Mouse (Mus musculus): ENCODE measurements around the gene Tra2a.

The Tra2a gene

DNA sequence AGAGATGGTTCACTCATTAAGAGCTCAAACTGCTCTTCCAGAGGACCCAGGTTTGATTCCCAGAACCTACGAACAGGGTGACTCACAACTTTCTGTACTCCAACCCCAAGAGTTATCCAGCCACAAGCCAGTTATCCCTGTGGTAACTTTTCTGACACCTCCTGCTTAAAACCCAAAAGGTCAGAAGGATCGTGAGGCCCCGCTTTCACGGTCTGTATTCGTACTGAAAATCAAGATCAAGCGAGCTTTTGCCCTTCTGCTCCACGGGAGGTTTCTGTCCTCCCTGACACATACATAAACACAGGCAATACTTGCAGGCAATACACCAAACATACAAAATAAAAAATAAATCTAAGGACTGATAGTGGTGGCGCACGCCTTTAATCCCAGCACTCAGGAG is 27.5 kb downstream of the Tra2a start:
- peak; percentile 99 for DNase-seq (ENCODE audit: low read depth, low spot score)

DNA sequence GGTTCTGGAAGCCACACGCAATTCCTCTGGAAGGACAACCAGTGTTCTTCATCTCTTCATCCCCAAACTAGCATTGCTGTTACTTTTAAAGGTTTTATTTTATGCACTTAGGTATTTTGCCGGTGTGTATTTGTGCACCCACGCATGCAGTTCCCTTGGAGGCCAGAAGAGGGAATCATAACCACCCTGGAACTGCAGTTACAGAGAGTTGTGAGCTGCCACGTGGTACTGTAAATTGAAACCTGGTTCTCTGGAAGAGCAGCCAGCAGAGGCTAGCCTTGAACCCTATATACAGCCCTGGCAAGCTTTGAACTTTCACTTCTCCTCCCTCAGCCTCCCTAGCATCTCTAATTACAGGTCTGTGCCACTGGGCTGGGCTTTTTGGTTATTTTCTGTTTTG is 30.5 kb downstream of the Tra2a start:
- DNase-seq (ENCODE audit: low read depth, low spot score), result peak; percentile 49

DNA sequence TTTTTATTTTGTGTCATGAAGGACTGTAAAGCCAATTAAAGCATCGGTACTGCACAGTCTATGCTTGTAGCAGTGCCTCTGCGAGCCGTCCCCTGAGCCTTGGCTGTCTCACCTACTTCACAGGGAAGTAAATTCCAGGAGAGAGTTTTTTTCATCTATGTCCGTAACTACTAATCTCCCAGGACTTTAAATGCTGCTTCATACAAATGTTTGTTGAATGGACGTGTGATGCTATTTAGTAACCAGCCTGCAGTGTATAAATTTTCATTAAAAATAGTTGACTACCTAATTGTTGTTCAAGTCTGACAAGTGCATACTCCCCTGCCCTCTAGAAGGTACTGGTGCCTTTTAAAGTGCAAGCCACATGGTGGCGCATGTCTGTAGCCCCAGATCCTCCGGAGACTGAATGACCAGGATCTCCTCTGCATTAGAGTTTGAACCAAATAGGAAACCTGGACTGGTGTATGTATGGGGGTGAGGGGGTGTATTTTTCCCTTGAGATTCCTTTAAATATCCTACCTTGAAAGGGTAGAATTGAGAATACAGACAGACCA is 35.6 kb downstream of the Tra2a start:
- peak; percentile 71 for DNase-seq (ENCODE audit: low read depth, low spot score)

DNA sequence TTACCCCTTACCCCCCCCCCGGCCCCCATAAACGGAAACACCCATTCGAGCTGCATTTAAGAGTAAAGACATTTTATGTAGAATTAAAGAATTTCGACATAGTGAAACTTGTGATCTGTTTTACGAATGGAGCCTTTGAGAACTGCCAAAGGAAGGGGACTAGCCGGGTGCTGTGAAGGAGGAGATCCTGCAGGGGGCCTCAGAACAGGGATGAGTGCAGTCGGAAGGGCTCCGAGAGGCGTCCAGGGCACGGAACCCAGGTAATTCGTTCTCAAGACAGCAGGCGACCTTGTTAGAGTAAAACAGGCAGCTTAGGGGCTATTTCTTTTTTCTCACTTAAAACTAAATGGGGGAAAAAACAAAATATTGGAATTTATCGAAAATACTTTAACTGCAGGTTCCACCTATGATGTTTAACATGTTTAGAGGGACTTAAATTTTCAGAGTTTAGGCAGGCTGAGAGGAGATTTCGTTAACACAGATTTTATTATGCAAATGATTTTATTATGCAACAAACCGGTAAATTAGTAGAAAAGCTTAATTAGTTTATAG is 36.6 kb downstream of the Tra2a start:
- peak; percentile 57 for DNase-seq (ENCODE audit: low read depth, low spot score)

DNA sequence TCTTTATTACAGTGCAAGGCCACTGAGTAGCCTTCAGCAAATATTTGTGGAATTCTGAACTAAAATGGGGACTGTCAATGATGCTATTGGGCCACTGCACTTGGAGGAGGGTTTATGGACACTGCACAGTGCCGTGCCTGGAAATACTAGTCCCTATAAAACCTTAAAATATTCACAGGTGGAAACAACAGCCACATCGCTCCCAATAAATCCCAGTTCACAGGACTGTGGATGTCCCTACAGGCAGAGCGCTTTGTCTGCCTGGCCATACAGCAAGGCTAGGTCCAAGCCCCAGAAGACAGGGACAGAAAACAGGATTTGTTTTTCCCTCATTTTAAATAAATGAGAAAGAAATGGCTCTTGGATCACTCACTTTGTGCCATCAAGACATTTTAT is 38.1 kb downstream of the Tra2a start:
- no peak for DNase-seq (ENCODE audit: low read depth, low spot score)

DNA sequence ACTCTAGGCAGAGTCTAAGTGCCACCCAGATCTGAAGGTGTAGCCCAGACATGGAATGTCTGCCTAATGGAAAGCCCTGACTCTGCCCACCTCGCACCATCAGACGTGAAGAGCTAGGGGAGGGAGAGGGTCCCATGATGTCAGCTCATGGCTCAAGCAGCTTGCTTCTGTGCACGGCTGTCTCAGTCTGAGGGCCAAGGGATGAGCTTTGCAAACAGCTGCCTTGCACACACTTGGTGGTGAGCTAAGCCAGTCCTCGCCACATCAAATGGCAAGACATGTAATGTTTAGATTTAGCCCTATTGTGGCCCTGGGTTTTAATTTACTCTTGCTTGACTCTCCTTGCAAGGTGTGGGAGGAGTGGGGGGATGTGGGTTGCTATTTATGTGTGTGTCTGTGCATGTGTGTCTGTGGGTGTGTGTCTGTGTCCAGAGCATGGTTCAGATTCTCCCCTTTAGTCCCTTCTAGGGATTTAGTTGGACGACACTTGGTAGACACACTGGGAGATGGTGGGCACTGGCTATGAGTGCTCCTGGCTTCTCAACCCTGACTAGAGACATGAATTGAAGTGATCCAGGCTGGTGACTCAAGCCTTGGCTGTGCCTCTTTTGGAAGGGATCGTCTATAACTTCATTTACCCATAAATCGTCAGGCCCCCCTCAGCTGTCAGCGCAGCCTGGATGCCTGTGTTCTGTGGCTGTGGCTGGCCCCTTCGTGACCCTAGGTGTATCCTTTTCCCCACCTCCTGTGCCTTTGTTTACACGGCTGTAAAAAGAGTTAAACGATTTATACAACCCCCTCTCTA is 38.7 kb downstream of the Tra2a start:
- no peak for DNase-seq (ENCODE audit: low read depth, low spot score)

DNA sequence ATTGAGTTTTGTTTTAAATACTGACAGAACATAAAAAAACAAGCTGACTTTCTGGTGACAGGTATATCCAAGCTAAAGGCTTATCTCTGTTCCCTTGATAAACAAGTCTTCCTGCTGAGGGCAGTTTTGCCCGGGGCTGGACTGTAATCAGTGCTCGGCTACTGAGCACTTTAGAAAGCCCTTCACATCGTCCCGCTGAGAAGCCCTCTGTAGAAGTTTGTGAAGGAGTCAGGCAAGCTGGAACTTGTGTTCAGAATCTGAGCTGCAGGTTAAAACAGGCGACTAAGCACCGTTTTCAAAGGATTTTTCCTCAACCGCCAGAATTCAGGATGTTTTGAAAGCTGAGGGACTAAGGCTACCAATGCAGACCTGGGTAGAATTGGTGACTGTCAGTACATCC is 41.9 kb downstream of the Tra2a start:
- DNase-seq (ENCODE audit: low read depth, low spot score), result no peak

DNA sequence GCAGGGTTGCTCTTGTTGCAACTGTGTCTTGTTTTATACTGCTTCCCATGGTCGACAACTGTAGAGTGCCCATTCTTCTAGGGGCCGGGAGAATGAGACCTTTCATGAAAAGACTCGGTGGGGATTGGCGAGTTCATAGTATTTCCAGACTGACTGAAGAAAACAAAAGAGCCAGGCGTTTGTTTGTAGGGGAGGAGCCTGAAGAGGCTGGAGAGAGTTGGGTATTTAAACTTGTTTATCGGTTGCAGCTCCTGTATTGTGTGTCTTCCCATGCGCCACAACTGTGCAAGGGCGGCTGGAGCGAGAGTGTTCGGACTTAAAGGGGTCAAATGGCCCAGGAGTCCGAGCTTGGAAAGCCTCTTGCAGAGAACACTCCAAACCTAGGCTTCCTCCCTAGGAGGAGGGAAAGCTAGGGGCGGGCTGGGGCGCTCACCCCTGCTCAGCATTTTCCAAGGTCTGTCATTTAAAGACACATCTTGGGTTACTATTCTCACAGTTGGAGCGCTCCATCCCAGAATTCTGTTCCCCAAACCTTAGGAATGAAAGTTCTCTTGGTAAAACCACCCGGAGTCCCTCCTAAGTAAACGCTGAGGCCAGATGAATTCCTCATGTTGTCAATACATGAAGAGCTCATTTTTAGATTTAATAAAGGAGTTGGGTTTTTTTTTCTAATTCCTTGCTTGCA is 43.8 kb downstream of the Tra2a start:
- DNase-seq (ENCODE audit: low read depth, low spot score), result no peak

DNA sequence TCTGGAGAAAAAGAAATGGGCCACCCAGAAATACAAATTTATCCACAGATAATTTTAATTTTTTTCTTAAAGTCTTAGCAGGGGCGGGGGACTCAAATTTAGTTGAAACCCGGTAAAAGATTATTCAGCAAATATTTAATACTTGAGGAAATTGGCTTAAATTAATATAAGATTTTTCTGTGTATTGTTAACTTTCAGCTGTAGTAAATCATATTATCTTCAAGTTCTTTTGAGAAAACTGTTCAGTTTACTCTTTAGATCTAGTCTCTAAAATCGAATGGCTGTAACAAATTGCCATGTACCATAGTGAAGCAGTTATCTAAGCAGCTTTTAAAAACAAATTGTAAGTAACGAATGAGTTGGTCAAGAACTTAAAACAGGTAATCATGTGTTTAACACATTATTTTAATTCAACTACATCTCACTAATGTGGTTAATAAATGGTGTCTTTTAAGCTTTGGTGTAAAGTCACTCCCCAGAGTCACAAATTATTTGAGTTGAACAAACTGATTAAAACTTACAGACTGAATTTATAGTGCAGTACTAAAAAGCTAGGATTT is 44.8 kb downstream of the Tra2a start:
- no peak for DNase-seq (ENCODE audit: low read depth, low spot score)

DNA sequence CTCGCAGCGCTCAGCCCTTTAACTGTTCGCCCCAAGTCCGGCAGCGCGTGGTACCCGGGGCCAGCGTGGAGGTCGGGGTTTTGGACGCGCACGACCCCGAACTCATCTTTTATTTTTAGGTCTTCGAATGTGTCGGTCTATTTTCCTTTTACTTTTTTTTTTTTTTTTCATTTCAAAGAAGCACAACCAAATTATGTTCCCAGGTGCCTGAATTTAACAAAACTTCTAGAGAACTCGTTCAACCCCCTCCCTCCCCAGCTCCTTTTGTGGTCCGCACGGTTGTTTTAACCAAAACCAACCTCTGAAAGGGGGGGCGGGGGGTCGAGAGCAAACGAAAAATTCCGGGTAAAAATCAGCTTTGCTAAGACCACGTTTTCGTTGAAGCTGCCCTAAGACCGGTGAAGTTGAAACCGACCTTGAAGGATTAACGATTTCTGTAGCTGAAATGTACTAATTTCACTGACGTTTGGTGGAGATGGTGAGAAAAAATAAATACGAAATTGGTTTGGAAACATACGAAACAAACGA is 45.5 kb downstream of the Tra2a start:
- DNase-seq (ENCODE audit: low read depth, low spot score), result peak; percentile 43

DNA sequence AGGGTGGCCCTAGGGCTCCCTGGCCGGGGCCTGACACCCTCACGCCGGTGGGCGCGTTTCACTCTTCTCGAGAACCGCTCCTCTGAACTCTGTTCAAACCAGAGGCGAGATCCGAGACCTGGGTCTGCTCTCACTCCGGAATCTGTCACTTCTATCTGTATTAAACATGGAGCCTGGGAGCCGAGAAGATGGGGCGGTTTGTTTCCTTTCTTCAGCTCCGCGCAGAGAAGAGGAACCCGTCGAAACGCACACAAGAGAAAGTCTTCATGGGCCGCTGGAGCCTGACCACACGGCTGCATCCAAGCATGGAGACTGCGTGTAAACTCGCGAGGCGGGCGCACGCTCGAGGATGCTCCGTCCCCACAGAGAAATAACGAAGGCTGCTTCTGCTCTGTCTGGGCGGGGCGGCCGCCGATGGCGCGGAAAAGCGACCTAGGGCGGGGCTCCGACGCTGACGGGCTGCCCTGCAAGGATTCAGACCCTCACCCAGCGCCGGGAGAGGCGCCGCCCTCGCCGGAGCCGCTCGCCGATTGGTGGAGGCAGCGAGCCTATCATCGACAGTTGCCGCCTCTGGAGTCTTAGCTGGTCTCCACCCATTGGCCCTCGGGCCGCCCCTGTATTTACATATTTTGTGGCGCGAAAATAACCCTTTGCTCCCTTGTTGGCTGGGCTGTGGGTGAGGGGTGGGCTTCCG is 46.1 kb downstream of the Tra2a start:
- peak; percentile 98 for DNase-seq (ENCODE audit: low read depth, low spot score)

DNA sequence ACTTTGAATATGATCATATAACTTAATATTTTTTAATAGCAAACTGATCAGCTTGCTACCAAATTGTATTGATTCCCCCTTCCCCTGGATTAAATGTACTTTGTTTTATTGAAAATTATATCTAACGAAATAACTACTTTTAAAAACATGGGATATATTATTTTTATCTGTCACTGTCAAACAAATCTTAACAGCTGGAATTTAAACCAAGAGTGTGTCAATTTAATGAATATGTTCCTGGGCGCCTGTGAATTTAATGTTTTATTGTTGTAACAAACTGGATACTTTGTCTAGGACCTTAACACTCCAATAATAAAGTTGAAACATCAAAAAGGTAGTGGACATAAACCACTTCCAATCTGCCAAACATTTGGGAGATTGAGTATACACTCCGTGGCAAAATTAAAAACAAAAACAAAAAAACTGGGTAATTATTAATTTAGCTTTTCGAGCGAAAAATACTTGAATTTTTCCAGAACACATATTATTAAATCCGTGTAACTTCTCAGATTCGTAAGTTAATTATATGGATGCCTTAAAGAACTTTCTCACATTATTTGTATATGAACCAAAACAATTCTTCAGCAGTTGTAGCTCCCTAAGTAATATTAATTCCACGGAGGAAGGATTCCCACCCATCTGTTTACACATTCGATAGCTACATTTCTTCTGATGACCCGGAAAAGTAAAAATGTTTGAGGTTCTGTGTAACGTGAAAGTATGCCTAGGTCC is 46.9 kb downstream of the Tra2a start:
- DNase-seq (ENCODE audit: low read depth, low spot score), result no peak

DNA sequence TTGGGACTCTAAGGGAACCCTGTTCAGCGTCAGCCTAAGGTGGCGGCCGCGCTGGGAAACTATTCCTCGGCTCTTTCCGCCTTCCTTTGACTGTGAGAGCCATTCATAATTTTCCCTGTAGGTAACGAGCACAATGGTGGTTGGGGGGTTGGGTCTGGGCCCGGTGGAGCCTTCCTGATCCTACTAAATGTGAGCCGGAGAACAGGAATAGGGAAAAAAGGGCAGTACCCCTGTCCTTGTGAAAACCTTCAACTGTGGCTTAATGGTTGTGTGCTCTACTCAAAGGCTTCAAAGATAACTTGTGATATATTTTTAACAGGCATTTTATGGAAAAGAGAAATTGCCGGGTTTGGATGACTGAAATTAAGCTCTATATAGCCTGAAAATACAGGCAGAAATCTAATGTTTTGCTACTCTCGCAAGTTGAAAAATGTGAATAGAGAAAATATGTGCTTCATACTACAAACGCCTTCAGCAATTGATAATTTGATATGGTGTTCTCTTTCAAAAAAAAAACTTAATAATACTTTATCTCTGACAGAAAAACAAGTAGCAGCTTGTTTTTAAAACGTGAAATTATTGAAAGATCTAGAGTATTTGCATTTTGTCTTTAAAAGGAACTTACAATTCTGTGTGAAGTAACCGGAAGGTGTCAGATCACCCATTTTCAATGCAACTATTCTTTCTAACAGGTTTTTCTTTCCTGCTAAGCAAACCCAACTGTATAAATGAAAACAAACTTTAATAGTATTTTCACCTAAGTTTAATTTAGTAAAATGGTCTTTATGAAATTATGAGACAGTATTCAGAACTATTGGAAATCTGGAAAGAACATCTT is 47.9 kb downstream of the Tra2a start:
- no peak for DNase-seq (ENCODE audit: low read depth, low spot score)

DNA sequence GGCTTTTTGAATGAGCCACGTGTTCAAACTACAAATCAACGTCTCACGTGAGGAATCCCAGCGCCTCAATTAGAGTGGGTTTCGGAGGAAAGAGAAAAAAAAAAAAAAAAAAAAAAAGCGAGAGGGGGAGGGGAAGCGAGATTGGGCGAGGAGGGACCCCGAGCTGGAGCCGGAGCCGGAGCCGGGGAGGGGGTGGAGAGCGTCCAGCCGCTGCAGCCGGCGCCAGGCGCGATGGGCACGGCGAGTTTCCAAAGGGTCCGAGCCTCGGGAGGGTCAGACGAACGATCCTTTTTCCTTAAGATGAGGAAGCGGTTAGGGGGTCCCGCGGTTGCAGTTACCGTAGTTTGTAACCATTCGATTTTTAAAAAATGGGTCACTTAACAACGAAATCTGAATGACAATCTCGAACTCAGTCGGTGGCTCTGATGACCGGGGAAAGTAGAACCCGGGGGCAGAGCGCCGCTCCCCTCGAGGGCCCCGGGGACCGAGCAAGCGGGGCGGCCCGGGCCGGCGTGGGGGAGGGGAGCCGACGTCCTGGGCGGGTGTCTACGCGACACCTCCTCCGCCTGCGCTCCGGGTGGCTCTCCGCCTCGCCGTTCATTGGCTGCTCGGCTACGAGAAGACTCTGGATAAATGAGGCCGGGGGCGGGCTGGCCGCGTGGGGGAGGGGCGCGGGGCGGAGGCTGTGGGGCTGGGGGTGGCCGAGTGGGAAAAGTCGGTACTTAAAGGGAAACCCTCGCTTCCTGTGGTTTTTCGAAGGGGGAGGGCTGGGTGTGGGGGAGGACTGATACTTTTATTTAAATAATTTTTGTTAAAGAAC is 48.7 kb downstream of the Tra2a start, which contains the start of gene Igf2bp3:
TSS of gene Igf2bp3 (minus strand) at position 30 of the 820 bp plus-strand sequence.
- DNase-seq (ENCODE audit: low read depth, low spot score), result peak; percentile 91

DNA sequence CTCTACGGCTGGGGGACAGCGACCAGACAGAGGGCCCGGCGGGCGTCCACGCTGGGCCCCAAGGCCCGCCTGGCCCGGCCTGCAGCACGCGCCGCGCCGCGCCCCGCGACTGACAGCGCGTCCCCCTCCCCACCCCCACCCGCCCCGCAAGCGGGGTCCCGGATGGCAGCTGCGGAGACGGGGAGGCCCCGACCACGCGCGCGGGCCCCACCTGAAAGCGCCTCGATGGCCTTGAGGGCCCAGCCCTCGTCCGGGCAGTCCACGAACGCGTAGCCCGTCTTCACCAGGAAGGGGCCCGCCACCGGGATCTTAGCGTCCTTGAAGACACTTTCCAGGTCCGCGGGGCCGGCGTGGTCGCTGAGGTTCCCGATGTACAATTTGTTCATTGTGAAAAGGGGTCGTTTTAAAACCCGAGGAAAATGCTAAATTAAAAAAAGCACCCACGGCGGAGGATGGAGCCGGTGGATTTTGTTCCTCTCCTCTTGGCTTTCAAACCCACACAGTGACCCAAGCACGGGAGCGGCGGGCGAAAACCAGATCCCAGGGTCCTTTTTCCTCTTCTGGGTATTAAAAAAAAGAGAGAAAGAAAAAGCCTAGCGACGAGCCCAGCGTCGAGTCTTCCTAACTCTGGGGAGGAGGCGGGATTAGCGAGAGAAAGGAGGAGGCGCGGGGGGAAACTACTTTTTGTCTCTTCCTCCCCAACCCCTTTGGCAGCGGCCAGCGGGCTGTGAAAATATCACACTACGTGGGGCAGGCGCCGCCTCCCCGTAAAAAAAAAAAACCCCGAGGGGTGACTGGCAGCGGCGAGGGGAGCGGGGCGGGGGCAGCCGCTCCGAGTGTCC is 49.5 kb downstream of the Tra2a start:
- peak; percentile 99 for DNase-seq (ENCODE audit: low read depth, low spot score)

DNA sequence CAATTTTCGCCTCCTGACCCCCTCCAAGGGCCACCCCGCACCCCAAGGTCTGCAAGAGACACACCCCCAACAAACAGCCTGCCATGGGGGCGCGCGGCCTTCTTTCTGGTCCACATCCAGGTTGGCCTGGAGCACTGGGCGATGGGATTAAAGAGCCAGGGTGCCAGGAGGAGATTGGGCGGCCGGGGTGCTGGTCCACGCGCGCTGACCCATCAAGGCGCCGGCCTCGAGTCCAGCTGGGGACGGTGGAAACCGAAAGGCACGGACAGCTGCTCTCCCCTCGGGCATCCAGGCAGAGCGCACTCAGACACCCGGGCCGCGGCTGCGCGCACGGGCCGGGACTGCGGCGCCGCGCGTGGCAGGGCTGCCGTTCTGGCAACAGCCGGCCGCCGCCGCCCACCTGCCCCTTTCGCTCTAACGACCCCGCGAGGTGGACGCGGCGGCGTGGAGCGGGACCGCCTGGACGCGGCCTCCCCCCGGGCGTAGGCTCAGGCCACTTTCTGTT is 50.2 kb downstream of the Tra2a start:
- peak; percentile 46 for DNase-seq (ENCODE audit: low read depth, low spot score)

DNA sequence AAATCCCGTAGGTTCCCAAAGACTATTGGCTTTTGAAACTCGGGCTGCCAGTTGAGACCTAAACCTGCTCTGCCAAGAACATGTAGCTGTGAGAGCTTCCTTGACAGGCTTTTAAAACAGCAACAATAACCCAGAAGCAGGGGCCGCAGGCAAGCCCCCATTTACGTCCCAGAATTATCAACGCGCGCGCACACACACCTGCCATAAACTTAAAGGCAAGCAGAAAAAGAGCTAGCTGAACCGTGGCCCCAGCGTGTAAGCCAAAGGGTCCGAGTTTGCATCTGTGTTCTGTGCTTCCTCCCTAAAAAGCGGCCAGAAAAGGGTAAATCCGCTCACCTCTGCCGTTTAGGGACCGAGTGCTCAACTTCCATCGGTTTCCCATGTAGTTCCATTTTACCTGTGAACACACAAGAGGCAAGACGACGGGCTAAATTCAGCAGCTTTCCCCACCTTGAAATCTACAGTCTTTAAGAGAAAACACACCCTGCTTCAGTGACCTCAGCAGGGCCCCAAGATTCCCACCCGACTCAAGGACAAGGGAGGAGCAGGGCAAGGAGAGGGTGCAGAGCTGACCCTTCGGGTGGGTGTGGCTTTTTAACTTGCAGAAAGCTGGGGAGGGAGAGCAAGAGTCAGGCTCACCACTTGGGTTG is 50.8 kb downstream of the Tra2a start:
- no peak for DNase-seq (ENCODE audit: low read depth, low spot score)
